Mouse (Mus musculus) kidney, adult 2 months (tissue): Measurements from ENCODE around the gene Hint1.

Experiments used
- CTCF ChIP-seq: fragments of 200-500 bp; conservative IDR thresholded peaks from 2 replicates; pipeline ENCODE4 v1.5.1; 2011; ENCODE audit warnings: low read depth, mild to moderate bottlenecking, control low read depth, low read length, moderate library complexity, mixed read lengths; ENCODE audit not compliant: insufficient read depth, insufficient read length
- POLR2A ChIP-seq: fragments of 200-500 bp; IDR thresholded peaks from one replicate; pipeline ENCODE4 v1.6.1; 2011; ENCODE audit warnings: low read depth, low read length, control low read depth

- TF ChIP-seq CTCF (no peak), POLR2A (no peak)
These were observed 47.7 kb downstream of the Hint1 start for GRCm38 (mm10) chr11:54913841-54914240.
